Mouse (Mus musculus) midbrain, embryonic 14.5 days (tissue): Measurements from ENCODE around the gene 1700019A02Rik. TPM values are rescaled to one million over a fixed set of nuclear protein-coding genes. Genes with fewer than 3 reads are reported as not detected.

ENCODE experiments used
- ATAC-seq: fragments of 200-750 bp; cut with Nextera tagmentation; 2 replicates; pipeline ENCODE4 v1.8.0; 2017; ENCODE audit warnings: moderate number of reproducible peaks, moderate library complexity; ENCODE audit not compliant: low FRiP score, low TSS enrichment
- DNase-seq: peaks from one replicate; pipeline ENCODE4 v3.0.0-alpha.2; 2015
- H3K27ac ChIP-seq: fragments of 300-500 bp; sonication (generic); replicated peaks from 2 replicates; pipeline ENCODE4 v1.5.1; 2014; ENCODE audit warnings: mild to moderate bottlenecking, low read depth, low read length, moderate library complexity
- H3K27me3 ChIP-seq: fragments of 300-500 bp; sonication (generic); 2 replicates; pipeline ENCODE4 v1.6.1; 2014; ENCODE audit warnings: low read length, control low read depth, mixed read lengths; ENCODE audit not compliant: control insufficient read depth, insufficient read depth
- H3K36me3 ChIP-seq: fragments of 300-500 bp; sonication (generic); 2 replicates; pipeline ENCODE4 v1.6.1; 2014; ENCODE audit warnings: low read length, control low read depth; ENCODE audit not compliant: control insufficient read depth, insufficient read depth
- H3K4me1 ChIP-seq: fragments of 300-500 bp; sonication (generic); 2 replicates; pipeline ENCODE4 v1.6.1; 2014; ENCODE audit warnings: mild to moderate bottlenecking, antibody characterized with exemption, low read length, control low read depth; ENCODE audit not compliant: control insufficient read depth, insufficient read depth
- H3K4me2 ChIP-seq: fragments of 300-500 bp; sonication (generic); 2 replicates; pipeline ENCODE4 v1.6.1; 2014; ENCODE audit warnings: mild to moderate bottlenecking, low read length, moderate library complexity
- H3K4me3 ChIP-seq: fragments of 300-500 bp; sonication (generic); replicated peaks from 2 replicates; pipeline ENCODE4 v1.5.1; 2014; ENCODE audit warnings: low read depth, low read length
- H3K9ac ChIP-seq: fragments of 300-500 bp; sonication (generic); replicated peaks from 2 replicates; pipeline ENCODE4 v1.6.1; 2014; ENCODE audit warnings: mild to moderate bottlenecking, low read length, moderate library complexity
- H3K9me3 ChIP-seq: fragments of 300-500 bp; sonication (generic); 2 replicates; pipeline ENCODE4 v1.6.1; 2016; ENCODE audit warnings: low read length, control low read depth, mixed read lengths; ENCODE audit not compliant: control insufficient read depth
- WGBS: fragments of 180-500 bp; shearing (Covaris S2); extraction: QIAGEN DNeasy Blood & Tissue Kit; methylation state at CpG from one replicate; pipeline ENCODE4 v1.1.7; 2014; 5-methylcytosine and 5-hydroxymethylcytosine counted together
- polyA plus RNA-seq: library from polyadenylated mRNA; unstranded; fragments of >200 nt; fragmentation: Nextera tagmentation; extraction: Ambion mirVana; gene quantifications from 2 replicates; pipeline ENCODE4 v1.2.1, GENCODE M21; 2014

Gene 1700019A02Rik
- not detected in 2 replicates for polyA plus RNA-seq

DNA sequence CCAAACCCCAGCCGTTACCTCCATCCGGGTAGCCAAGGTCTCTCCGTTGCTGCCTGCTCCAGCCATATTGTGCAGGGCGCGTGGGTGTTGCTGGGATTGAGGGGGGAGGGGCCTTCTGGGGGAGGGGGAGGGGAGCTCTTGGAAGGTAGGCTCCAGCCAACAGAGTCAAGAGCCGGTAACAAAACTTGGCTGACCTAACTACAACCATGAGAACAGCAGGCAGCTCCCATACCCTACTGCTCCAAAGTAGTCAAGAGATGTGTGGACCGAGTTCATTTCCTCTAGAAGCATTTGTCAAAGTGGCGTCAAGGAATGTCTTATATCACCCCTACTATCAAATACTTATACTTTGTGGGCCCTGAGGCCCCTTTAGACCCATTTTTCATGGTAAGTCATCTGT lies at the start of gene 1700019A02Rik:
Gene 1700019A02Rik, minus strand, starts transcription at position 101 of the 400 bp plus-strand sequence.
- Histone ChIP-seq H3K36me3 (no peaks in the 10 kb centered on the region), H3K27ac (no peak within 1 kb of the TSS), H3K4me2 (no peak within 1 kb of the TSS), H3K9ac (no peak within 1 kb of the TSS), H3K4me1 (no peaks in the 10 kb centered on the region), H3K4me3 (no peak within 1 kb of the TSS), H3K9me3 (no peaks in the 10 kb centered on the region), H3K27me3 (no peaks in the 10 kb centered on the region)
- 96% methylated on average over 8 of the region's 8 CpGs for WGBS
- DNase-seq (no peak), ATAC-seq (no peak; the same call in 1 of the 2 replicates)

- peak; percentile 35 for DNase-seq
- Histone ChIP-seq H3K4me2 (no peak overlapping the region), H3K36me3 (no peaks in the 10 kb centered on the region), H3K9ac (no peak overlapping the region), H3K9me3 (no peaks in the 10 kb centered on the region), H3K27me3 (no peaks in the 10 kb centered on the region), H3K27ac (no peak overlapping the region), H3K4me1 (no peaks in the 10 kb centered on the region), H3K4me3 (no peak overlapping the region)
- ATAC-seq = no peak
- WGBS = 22% methylated on average over 1 of the region's 1 CpGs
Observed at GRCm38 (mm10) chr1:53226063-53226462, 38.6 kb upstream of the 1700019A02Rik start.

DNA sequence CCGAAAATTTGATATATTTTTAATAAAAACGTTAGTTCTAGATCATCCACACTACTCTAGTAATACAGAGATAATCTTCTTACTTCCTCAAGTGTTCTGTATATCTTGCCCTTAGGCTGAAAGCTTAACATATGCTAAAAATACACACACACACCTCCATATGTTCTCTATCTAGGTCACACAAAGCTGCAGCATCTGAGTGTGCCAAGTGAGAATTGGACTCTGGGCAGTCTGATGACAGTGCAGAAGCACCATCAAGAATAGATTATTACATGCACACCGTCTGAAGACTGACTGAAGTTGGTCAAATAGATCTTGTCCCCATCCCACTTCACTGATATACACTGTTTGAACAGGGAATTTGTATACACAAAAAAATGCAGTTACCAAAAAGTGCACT lies 38.2 kb upstream of the 1700019A02Rik start:
- Histone ChIP-seq H3K36me3 (no peaks in the 10 kb centered on the region), H3K27ac (no peak overlapping the region), H3K27me3 (no peaks in the 10 kb centered on the region), H3K4me2 (no peak overlapping the region), H3K4me1 (no peaks in the 10 kb centered on the region), H3K4me3 (no peak overlapping the region), H3K9ac (no peak overlapping the region), H3K9me3 (no peaks in the 10 kb centered on the region)
- 79% methylated on average over 3 of the region's 3 CpGs for WGBS
- DNase-seq (peak; percentile 5), ATAC-seq (0 out of 2 replicates have a peak, but pooled peaks have one; percentile 31)

DNA sequence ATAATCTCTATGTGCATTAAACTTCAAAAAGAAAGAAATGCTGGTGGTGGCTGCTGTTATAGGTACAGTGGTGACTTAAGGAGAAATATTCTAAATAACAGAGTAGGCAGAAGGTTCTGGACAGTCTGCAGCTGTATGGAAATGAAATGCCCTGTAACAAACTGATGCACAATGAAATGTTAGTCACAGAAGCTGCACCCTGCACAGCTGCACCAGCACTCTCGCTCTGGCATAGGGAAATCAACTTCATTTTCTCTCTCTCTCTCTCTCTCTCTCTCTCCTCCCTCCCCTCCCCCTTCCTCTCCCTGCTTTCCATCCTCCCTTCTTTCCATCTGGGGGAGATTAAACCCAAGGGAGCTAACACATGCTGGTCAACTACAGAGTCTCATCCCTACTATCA lies 37.3 kb upstream of the 1700019A02Rik start:
- no peaks in the 10 kb centered on the region for H3K4me1 ChIP-seq
- DNase-seq = no peak
- H3K27ac ChIP-seq = no peak overlapping the region
- no peak for ATAC-seq
- H3K9me3 ChIP-seq = no peaks in the 10 kb centered on the region
- no peaks in the 10 kb centered on the region for H3K27me3 ChIP-seq
- WGBS = 38% methylated on average over 1 of the region's 1 CpGs
- no peak overlapping the region for H3K4me3 ChIP-seq
- no peak overlapping the region for H3K4me2 ChIP-seq
- H3K9ac ChIP-seq = no peak overlapping the region
- H3K36me3 ChIP-seq = no peaks in the 10 kb centered on the region

DNA sequence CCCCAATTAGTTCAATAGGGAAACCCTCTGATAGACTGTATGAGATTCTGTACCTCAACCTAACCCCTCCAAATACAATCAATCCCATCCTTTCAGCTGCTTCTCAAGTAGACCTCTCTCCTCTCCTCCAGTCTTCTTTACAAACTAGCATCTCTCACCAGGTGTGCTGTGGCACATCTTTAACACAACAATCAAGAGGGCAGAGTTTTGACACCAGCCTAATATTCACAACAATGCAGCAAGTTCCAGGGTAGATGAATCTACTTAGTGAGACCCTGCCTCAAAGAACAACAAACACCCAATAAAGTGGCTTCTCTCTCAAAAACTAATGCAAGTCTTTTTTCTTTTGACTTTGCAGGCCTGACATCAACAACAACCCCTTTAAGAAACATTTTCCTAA lies 22.7 kb upstream of the 1700019A02Rik start:
- Histone ChIP-seq H3K9ac (no peak overlapping the region), H3K27me3 (no peaks in the 10 kb centered on the region), H3K27ac (no peak overlapping the region), H3K9me3 (no peaks in the 10 kb centered on the region), H3K4me3 (no peak overlapping the region), H3K4me2 (no peak overlapping the region), H3K36me3 (no peaks in the 10 kb centered on the region), H3K4me1 (no peaks in the 10 kb centered on the region)
- DNase-seq = no peak
- no peak for ATAC-seq

- H3K36me3 ChIP-seq = no peaks in the 10 kb centered on the region
- H3K27ac ChIP-seq = no peak overlapping the region
- no peak overlapping the region for H3K4me3 ChIP-seq
- no peak for ATAC-seq
- 99% methylated on average over 2 of the region's 2 CpGs for WGBS
- H3K9me3 ChIP-seq = no peaks in the 10 kb centered on the region
- no peak overlapping the region for H3K9ac ChIP-seq
- no peak overlapping the region for H3K4me2 ChIP-seq
- no peaks in the 10 kb centered on the region for H3K27me3 ChIP-seq
- no peaks in the 10 kb centered on the region for H3K4me1 ChIP-seq
- no peak for DNase-seq
Observed at GRCm38 (mm10) chr1:53203902-53204301, 16.5 kb upstream of the 1700019A02Rik start.

GRCm38 (mm10) chr1:53201630-53202199 lies 14.3 kb upstream of the 1700019A02Rik start:
- Histone ChIP-seq H3K9ac (no peak overlapping the region), H3K4me3 (no peak overlapping the region), H3K36me3 (no peaks in the 10 kb centered on the region), H3K27ac (no peak overlapping the region), H3K9me3 (no peaks in the 10 kb centered on the region), H3K27me3 (no peaks in the 10 kb centered on the region), H3K4me1 (no peaks in the 10 kb centered on the region), H3K4me2 (no peak overlapping the region)
- ATAC-seq = no peak
- 92% methylated on average over 2 of the region's 2 CpGs for WGBS
- no peak for DNase-seq

GRCm38 (mm10) chr1:53194536-53194935 lies 7.1 kb upstream of the 1700019A02Rik start:
- Histone ChIP-seq H3K4me2 (no peak overlapping the region), H3K9me3 (no peaks in the 10 kb centered on the region), H3K9ac (no peak overlapping the region), H3K4me3 (no peak overlapping the region), H3K4me1 (no peaks in the 10 kb centered on the region), H3K27ac (no peak overlapping the region), H3K36me3 (no peaks in the 10 kb centered on the region), H3K27me3 (no peaks in the 10 kb centered on the region)
- 91% methylated on average over 3 of the region's 3 CpGs for WGBS
- DNase-seq = no peak
- no peak for ATAC-seq

GRCm38 (mm10) chr1:53191234-53191633 lies 3.8 kb upstream of the 1700019A02Rik start:
- no peak for ATAC-seq
- DNase-seq = no peak
- Histone ChIP-seq H3K27ac (no peak overlapping the region), H3K4me2 (no peak overlapping the region), H3K4me1 (no peaks in the 10 kb centered on the region), H3K27me3 (no peaks in the 10 kb centered on the region), H3K9ac (no peak overlapping the region), H3K36me3 (no peaks in the 10 kb centered on the region), H3K9me3 (no peaks in the 10 kb centered on the region), H3K4me3 (no peak overlapping the region)
- 45% methylated on average over 3 of the region's 3 CpGs for WGBS
